Mouse (Mus musculus) B cell, adult 67 days (primary cell): ENCODE data around the gene Gm13283. TPM values are rescaled to one million over a fixed set of nuclear protein-coding genes. Genes with fewer than 3 reads are reported as not detected.

Experiments used
- total RNA-seq, 2 experiments: library from RNA; stranded (reverse); gene quantifications; 4 replicates each; pipeline ENCODE4 v1.2.4; 2023

Gm13283 gene
- total RNA-seq: not detected

GRCm38 (mm10) chr4:88759610-88760268 is at the start of gene Gm13283:
Gene Gm13283 (plus strand): TSS chr4:88760119.

GRCm38 (mm10) chr4:88721791-88722721 is 37.9 kb upstream of the Gm13283 start, which contains the start of the genes Gm26566 and Klhl9:
Gene Gm26566 (plus strand): TSS chr4:88721805.
Gene Klhl9 (minus strand): TSS chr4:88722465.

GRCm38 (mm10) chr4:88754818-88755340 is 5.0 kb upstream of the Gm13283 start, which contains the start of gene Gm13271:
Gene Gm13271 (plus strand): TSS chr4:88754868.

DNA sequence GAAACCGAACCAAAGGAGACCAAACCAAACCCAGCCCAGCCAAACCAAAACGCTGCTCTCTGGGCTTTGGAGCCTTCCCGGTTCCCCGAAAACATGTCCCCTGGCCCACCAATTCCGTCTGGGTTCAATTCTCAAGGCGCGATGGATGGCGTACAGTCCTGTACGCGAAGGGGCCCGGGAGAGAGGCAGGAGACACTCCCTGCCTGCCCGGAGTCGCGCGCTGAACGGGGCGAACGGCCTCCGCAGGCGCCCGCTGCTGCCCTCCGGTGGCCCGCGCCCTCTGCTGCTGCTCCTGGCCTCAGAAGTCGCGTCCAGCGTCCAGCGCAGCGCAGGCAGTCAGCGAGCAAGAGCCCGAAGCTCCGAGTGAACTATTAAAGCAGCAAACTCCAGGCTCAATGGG is 13.6 kb downstream of the Gm13283 start, which contains the start of gene Gm13290:
Gm13290 (plus strand) TSS at position 301 of the 400 bp plus-strand sequence.

DNA sequence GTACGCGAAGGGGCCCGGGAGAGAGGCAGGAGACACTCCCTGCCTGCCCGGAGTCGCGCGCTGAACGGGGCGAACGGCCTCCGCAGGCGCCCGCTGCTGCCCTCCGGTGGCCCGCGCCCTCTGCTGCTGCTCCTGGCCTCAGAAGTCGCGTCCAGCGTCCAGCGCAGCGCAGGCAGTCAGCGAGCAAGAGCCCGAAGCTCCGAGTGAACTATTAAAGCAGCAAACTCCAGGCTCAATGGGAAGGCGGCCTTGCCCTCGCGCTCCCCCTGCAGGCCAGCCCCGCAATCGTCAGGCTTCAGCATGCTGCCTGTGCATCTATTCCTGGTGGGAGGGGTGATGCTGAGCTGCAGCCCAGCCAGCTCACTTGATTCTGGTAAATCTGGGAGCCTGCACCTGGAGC is 16.7 kb downstream of the Gm13283 start, which contains the start of gene Gm13289:
Gm13289 (plus strand) TSS at position 301 of the 400 bp plus-strand sequence.

GRCm38 (mm10) chr4:88779550-88779949 is 19.6 kb downstream of the Gm13283 start, which contains the start of gene Gm13272:
Gene Gm13272 (plus strand): TSS chr4:88779850.

DNA sequence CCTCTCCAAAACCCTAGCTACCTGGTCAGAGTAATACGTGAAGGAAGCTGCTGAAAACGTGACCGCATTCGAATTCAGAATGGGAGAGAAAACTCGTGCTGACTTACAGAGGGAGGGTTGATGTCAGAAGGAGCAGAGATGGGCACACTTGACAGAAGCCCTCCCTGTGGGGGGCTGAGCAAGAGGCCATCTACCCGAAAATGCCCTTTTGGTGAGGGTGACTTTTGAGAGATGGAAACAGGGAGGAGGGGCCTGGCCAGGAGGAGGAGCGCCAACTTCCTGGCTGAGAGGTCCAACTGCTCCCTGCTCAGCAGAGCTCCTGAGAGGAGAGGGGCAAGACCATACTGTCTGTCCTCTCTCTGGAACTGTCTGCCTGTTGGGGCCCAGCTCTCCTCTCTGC is 21.9 kb downstream of the Gm13283 start, which contains the start of gene Ifnz:
Ifnz (plus strand) TSS at position 301 of the 400 bp plus-strand sequence.

DNA sequence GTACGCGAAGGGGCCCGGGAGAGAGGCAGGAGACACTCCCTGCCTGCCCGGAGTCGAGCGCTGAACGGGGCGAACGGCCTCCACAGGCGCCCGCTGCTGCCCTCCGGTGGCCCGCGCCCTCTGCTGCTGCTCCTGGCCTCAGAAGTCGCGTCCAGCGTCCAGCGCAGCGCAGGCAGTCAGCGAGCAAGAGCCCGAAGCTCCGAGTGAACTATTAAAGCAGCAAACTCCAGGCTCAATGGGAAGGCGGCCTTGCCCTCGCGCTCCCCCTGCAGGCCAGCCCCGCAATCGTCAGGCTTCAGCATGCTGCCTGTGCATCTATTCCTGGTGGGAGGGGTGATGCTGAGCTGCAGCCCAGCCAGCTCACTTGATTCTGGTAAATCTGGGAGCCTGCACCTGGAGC is 25.5 kb downstream of the Gm13283 start, which contains the start of gene Gm13276:
Gm13276 (plus strand) TSS at position 301 of the 400 bp plus-strand sequence.

DNA sequence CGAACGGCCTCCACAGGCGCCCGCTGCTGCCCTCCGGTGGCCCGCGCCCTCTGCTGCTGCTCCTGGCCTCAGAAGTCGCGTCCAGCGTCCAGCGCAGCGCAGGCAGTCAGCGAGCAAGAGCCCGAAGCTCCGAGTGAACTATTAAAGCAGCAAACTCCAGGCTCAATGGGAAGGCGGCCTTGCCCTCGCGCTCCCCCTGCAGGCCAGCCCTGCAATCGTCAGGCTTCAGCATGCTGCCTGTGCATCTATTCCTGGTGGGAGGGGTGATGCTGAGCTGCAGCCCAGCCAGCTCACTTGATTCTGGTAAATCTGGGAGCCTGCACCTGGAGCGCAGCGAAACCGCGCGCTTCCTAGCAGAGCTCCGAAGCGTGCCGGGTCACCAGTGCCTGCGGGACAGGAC is 28.5 kb downstream of the Gm13283 start, which contains the start of gene Gm13277:
Gm13277 (plus strand) TSS at position 231 of the 400 bp plus-strand sequence.

GRCm38 (mm10) chr4:88791250-88791649 is 31.3 kb downstream of the Gm13283 start, which contains the start of gene Gm13278:
Gene Gm13278 (plus strand): TSS chr4:88791550.

DNA sequence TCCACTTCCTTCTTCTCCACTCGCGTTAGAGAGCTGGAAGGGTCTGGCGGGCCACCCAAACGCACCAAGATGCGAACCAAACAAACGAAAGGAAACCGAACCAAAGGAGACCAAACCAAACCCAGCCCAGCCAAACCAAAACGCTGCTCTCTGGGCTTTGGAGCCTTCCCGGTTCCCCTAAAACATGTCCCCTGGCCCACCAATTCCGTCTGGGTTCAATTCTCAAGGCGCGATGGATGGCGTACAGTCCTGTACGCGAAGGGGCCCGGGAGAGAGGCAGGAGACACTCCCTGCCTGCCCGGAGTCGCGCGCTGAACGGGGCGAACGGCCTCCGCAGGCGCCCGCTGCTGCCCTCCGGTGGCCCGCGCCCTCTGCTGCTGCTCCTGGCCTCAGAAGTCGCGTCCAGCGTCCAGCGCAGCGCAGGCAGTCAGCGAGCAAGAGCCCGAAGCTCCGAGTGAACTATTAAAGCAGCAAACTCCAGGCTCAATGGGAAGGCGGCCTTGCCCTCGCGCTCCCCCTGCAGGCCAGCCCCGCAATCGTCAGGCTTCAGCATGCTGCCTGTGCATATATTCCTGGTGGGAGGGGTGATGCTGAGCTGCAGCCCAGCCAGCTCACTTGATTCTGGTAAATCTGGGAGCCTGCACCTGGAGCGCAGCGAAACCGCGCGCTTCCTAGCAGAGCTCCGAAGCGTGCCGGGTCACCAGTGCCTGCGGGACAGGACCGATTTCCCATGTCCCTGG is 34.2 kb downstream of the Gm13283 start, which contains the start of gene Gm13275:
Gm13275 (plus strand) TSS at position 552 of the 740 bp plus-strand sequence.

DNA sequence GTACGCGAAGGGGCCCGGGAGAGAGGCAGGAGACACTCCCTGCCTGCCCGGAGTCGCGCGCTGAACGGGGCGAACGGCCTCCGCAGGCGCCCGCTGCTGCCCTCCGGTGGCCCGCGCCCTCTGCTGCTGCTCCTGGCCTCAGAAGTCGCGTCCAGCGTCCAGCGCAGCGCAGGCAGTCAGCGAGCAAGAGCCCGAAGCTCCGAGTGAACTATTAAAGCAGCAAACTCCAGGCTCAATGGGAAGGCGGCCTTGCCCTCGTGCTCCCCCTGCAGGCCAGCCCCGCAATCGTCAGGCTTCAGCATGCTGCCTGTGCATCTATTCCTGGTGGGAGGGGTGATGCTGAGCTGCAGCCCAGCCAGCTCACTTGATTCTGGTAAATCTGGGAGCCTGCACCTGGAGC is 37.2 kb downstream of the Gm13283 start, which contains the start of gene Gm13279:
Gm13279 (plus strand) TSS at position 301 of the 400 bp plus-strand sequence.

GRCm38 (mm10) chr4:88799365-88799764 is 39.4 kb downstream of the Gm13283 start, which contains the start of gene Gm13285:
Gene Gm13285 (plus strand): TSS chr4:88799665.

GRCm38 (mm10) chr4:88802954-88803353 is 43.0 kb downstream of the Gm13283 start, which contains the start of gene Gm13287:
Gene Gm13287 (plus strand): TSS chr4:88803254.

DNA sequence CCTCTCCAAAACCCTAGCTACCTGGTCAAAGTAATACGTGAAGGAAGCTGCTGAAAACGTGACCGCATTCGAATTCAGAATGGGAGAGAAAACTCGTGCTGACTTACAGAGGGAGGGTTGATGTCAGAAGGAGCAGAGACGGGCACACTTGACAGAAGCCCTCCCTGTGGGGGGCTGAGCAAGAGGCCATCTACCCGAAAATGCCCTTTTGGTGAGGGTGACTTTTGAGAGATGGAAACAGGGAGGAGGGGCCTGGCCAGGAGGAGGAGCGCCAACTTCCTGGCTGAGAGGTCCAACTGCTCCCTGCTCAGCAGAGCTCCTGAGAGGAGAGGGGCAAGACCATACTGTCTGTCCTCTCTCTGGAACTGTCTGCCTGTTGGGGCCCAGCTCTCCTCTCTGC is 45.3 kb downstream of the Gm13283 start, which contains the start of gene Gm13288:
Gm13288 (plus strand) TSS at position 301 of the 400 bp plus-strand sequence.

Other genes with a start within 250 kb of the Gm13283 start
- not detected for gene Ifnb1, start 237.3 kb upstream of the Gm13283 start, total RNA-seq
- not detected for gene Ifna15, start 201.9 kb upstream of the Gm13283 start, total RNA-seq
- gene Ifna14, start 188.3 kb upstream of the Gm13283 start, total RNA-seq: not detected
- not detected for gene Ifna9, start 167.7 kb upstream of the Gm13283 start, total RNA-seq
- gene Ifna12, start 156.7 kb upstream of the Gm13283 start, total RNA-seq: not detected
- gene C87499, start 125.7 kb upstream of the Gm13283 start, total RNA-seq: not detected
- gene Ifna13, start 115.7 kb upstream of the Gm13283 start, total RNA-seq: not detected
- not detected for gene Ifna16, start 83.2 kb upstream of the Gm13283 start, total RNA-seq
- gene Ifna2, start 76.2 kb upstream of the Gm13283 start, total RNA-seq: not detected
- gene Ifnab, start 68.8 kb upstream of the Gm13283 start, total RNA-seq: not detected
- gene Gm26566, start 38.3 kb upstream of the Gm13283 start, total RNA-seq: not detected
- 10 to 100 TPM; 18.7 to 20.6 TPM for gene Klhl9, start 37.7 kb upstream of the Gm13283 start, total RNA-seq
- gene Gm13271, start 5.3 kb upstream of the Gm13283 start, total RNA-seq: not detected
- gene Gm13290, start 13.7 kb downstream of the Gm13283 start, total RNA-seq: not detected
- not detected for gene Gm13289, start 16.8 kb downstream of the Gm13283 start, total RNA-seq
- gene Gm13272, start 19.7 kb downstream of the Gm13283 start, total RNA-seq: not detected
- not detected for gene Ifnz, start 22.0 kb downstream of the Gm13283 start, total RNA-seq
- gene Gm13276, start 25.6 kb downstream of the Gm13283 start, total RNA-seq: not detected
- gene Gm13277, start 28.5 kb downstream of the Gm13283 start, total RNA-seq: not detected
- not detected for gene Gm13278, start 31.4 kb downstream of the Gm13283 start, total RNA-seq
- gene Gm13275, start 34.4 kb downstream of the Gm13283 start, total RNA-seq: not detected
- not detected for gene Gm13279, start 37.3 kb downstream of the Gm13283 start, total RNA-seq
- gene Gm13285, start 39.5 kb downstream of the Gm13283 start, total RNA-seq: not detected
- not detected for gene Gm13287, start 43.1 kb downstream of the Gm13283 start, total RNA-seq
- not detected for gene Gm13288, start 45.4 kb downstream of the Gm13283 start, total RNA-seq
- gene Ifna7, start 56.1 kb downstream of the Gm13283 start, total RNA-seq: not detected
- not detected for gene Ifna11, start 59.8 kb downstream of the Gm13283 start, total RNA-seq
- gene Ifna6, start 67.3 kb downstream of the Gm13283 start, total RNA-seq: not detected
- gene Ifna5, start 75.4 kb downstream of the Gm13283 start, total RNA-seq: not detected
- gene Ifna4, start 81.7 kb downstream of the Gm13283 start, total RNA-seq: not detected
- gene Ifna1, start 90.0 kb downstream of the Gm13283 start, total RNA-seq: not detected
- gene Ifne, start 120.1 kb downstream of the Gm13283 start, total RNA-seq: not detected